Mouse (Mus musculus) ES-E14 (cell line): ENCODE measurements around the gene Inhbc.

Source experiments
- CHD2 ChIP-seq: IDR thresholded peaks from 2 replicates; pipeline ENCODE4 v1.6.1; 2014; ENCODE audit warnings: mild to moderate bottlenecking, low read depth, low read length, inconsistent platforms
- MAFK ChIP-seq: IDR thresholded peaks from 2 replicates; pipeline ENCODE4 v1.6.1; 2014; ENCODE audit warnings: mild to moderate bottlenecking, low read depth, low read length, inconsistent platforms; ENCODE audit not compliant: insufficient read depth
- ZC3H11A ChIP-seq: IDR thresholded peaks from 2 replicates; pipeline ENCODE4 v1.6.1; 2012; ENCODE audit warnings: low read depth, mild to moderate bottlenecking, inconsistent platforms, low read length, borderline replicate concordance

DNA sequence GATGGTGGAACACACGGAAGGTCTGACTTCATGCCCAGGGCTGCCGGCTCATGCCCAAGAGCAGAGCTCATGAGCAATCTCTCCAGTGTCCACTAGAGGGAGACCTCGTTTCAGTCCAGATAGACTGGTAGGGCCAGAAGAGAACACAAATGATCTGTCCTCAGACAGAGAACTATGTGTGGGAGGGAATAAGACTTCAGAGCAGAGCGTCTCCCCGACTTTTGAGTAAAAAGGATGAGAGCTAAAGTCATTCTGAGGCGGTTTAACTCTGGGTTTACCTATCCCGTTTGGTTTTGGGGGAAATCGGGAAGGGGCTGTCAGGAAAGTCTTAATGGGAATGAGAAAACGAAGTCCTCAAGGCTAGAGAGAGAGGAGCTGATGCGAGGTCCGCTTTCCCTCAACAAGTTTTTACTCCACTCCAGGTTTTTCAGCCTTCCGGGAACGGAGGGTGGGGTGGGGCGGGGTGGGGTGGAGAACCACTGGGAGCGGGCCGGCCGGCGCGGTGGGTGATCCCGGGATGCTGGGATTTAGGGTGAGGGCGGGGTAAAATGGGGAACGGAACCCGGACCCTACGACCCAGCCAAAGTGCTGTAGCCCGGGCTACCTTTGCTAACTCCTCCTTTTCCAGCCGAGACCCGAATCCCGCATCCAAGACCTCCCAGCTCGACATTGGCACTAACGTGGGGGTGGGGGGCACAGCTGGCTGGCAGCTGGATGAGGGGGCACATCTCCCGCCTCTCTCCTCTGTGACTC, 31.1 kb downstream of the Inhbc start:
- TF ChIP-seq ZC3H11A: 0 out of 2 replicates have a peak, but pooled peaks have one; percentile 7
- TF ChIP-seq CHD2: no peak
- TF ChIP-seq MAFK: no peak
